Mouse (Mus musculus) forebrain, embryonic 14.5 days (tissue): ENCODE data around the gene Plpp1. TPM values are rescaled to one million over a fixed set of nuclear protein-coding genes. Genes with fewer than 3 reads are reported as not detected.
A peak's percentile ranks its signal among the peaks of the same experiment; 100 is the strongest.

ENCODE experiments used
- ATAC-seq: fragments of 200-750 bp; cut with Nextera tagmentation; 2 replicates; pipeline ENCODE4 v1.8.0; 2017; ENCODE audit warnings: mild to moderate bottlenecking, moderate library complexity
- DNase-seq: peaks from one replicate; pipeline ENCODE4 v3.0.0-alpha.2; 2015; ENCODE audit warnings: low spot score
- H3K27ac ChIP-seq: fragments of 300-500 bp; sonication (generic); 2 replicates; pipeline ENCODE4 v1.5.1; 2014; ENCODE audit warnings: low read depth, mild to moderate bottlenecking, control low read depth, low read length, moderate library complexity
- H3K27me3 ChIP-seq: fragments of 300-500 bp; sonication (generic); replicated peaks from 2 replicates; pipeline ENCODE4 v1.6.1; 2014; ENCODE audit warnings: low read length, control low read depth, mixed read lengths; ENCODE audit not compliant: control insufficient read depth, insufficient read depth
- H3K36me3 ChIP-seq: fragments of 300-500 bp; sonication (generic); 2 replicates; pipeline ENCODE4 v1.6.1; 2014; ENCODE audit warnings: low read length, control low read depth; ENCODE audit not compliant: control insufficient read depth, insufficient read depth
- H3K4me1 ChIP-seq: fragments of 300-500 bp; sonication (generic); 2 replicates; pipeline ENCODE4 v1.6.1; 2014; ENCODE audit warnings: antibody characterized with exemption, low read length, control low read depth; ENCODE audit not compliant: control insufficient read depth, insufficient read depth
- H3K4me2 ChIP-seq: fragments of 300-500 bp; sonication (generic); 2 replicates; pipeline ENCODE4 v1.6.1; 2014; ENCODE audit warnings: mild to moderate bottlenecking, control low read depth, low read length
- H3K4me3 ChIP-seq: fragments of 300-500 bp; sonication (generic); 2 replicates; pipeline ENCODE4 v1.5.1; 2014; ENCODE audit warnings: low read depth, low read length, control low read depth
- H3K9ac ChIP-seq: fragments of 300-500 bp; sonication (generic); 2 replicates; pipeline ENCODE4 v1.6.1; 2014; ENCODE audit warnings: mild to moderate bottlenecking, low read length, control low read depth, moderate library complexity
- H3K9me3 ChIP-seq: fragments of 300-500 bp; sonication (generic); replicated peaks from 2 replicates; pipeline ENCODE4 v1.6.1; 2016; ENCODE audit warnings: low read length, control low read depth, mixed read lengths; ENCODE audit not compliant: control insufficient read depth
- WGBS: fragments of 180-500 bp; shearing (Covaris S2); extraction: QIAGEN DNeasy Blood & Tissue Kit; methylation state at CpG from one replicate; pipeline ENCODE4 v1.1.7; 2014; 5-methylcytosine and 5-hydroxymethylcytosine counted together
- polyA plus RNA-seq: library from polyadenylated mRNA; unstranded; fragments of >200 nt; fragmentation: Nextera tagmentation; extraction: Ambion mirVana; gene quantifications from 2 replicates; pipeline ENCODE4 v1.2.1, GENCODE M21; 2014

Plpp1 gene
- polyA plus RNA-seq, 1 experiment from 2014 or later, result 39.5 TPM

- no peaks in the 10 kb centered on the region for H3K4me1 ChIP-seq
- WGBS, result 83% methylated on average over 3 of the region's 3 CpGs
- H3K36me3 ChIP-seq, result no peaks in the 10 kb centered on the region
- no peak overlapping the region for H3K4me2 ChIP-seq
- no peak for ATAC-seq
- H3K27me3 ChIP-seq, result no peaks in the 10 kb centered on the region
- no peak overlapping the region for H3K4me3 ChIP-seq
- DNase-seq, result no peak
- no peak overlapping the region for H3K9ac ChIP-seq
- no peaks in the 10 kb centered on the region for H3K9me3 ChIP-seq
- H3K27ac ChIP-seq, result no peak overlapping the region
Observed at GRCm38 (mm10) chr13:112818125-112818524, 17.5 kb downstream of the Plpp1 start.

- 78% methylated on average over 3 of the region's 3 CpGs for WGBS
- H3K27ac ChIP-seq, result no peak overlapping the region
- H3K4me3 ChIP-seq, result no peak overlapping the region
- H3K9ac ChIP-seq, result no peak overlapping the region
- no peaks in the 10 kb centered on the region for H3K4me1 ChIP-seq
- H3K4me2 ChIP-seq, result no peak overlapping the region
- no peak for DNase-seq
- no peaks in the 10 kb centered on the region for H3K27me3 ChIP-seq
- H3K36me3 ChIP-seq, result no peaks in the 10 kb centered on the region
- ATAC-seq, result no peak
- no peaks in the 10 kb centered on the region for H3K9me3 ChIP-seq
Observed at GRCm38 (mm10) chr13:112822413-112822812, 21.8 kb downstream of the Plpp1 start.

DNA sequence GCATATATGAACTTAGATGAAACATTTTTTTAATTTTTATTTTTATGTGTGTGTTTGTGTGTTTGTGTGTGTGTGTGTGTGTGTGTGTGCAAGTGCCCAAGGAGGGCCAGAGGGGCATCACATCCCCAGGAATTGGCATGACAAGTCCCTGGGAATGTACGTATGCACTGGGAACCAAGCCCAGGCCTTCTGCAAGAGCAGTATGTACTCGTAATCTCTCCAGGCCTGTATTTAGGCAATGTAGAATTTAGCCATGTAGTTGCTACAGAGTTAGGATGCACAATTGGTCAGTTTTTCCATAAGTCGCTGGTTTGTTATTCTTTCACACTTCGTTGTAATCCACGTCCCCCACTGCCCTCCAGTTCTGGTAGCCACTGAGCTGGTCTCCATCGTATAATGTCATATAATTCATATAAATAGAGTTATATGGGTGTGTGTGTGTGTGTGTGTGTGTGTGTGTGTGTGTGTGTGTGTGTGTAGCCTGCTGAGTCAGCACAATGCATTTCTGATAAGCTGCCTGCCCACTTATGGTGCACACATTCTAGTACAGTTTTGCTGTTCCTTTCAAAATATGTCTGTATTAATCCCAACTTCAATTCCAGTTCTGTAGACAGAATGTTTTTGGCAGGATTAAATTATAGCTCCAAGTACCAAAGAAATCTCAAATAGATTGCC is 22.8 kb downstream of the Plpp1 start:
- Histone ChIP-seq H3K4me3 (no peak overlapping the region), H3K4me2 (no peak overlapping the region), H3K9ac (no peak overlapping the region), H3K36me3 (no peaks in the 10 kb centered on the region), H3K27me3 (no peaks in the 10 kb centered on the region), H3K9me3 (no peaks in the 10 kb centered on the region), H3K4me1 (no peaks in the 10 kb centered on the region), H3K27ac (no peak overlapping the region)
- DNase-seq (no peak), ATAC-seq (no peak)
- 88% methylated on average over 6 of the region's 6 CpGs for WGBS

DNA sequence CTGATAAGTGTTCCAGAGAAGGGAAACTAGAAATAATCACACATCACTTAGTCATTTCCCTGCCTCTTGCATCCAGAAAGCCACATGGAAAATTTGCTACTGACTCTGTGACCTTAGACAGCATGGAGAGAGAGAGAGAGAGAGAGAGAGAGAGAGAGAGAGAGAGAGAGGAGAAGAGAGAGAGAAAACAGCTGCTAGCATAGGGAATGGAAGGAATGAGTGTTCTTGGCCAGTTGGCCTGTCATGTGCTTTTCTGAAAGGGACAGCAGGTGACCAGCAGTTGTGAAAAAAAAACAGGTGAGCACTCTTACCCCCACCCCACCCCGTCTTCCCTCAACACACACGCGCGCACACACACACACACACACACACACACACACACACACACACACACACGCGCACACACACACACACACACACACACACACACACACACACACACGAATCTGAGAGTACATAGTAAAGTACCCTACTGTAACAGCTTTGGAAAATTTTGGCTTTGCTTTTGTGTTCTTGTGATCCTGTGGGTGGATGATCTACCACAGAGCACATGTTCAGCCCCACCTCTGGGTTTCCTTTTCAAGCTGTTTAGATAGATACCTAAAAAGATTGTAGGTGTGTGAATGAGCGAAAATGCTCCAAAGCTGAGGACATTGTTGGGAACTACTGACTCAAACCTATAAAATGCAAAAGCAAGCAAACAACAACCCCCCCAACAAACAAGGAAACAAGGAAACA is 23.5 kb downstream of the Plpp1 start:
- DNase-seq, result no peak

DNA sequence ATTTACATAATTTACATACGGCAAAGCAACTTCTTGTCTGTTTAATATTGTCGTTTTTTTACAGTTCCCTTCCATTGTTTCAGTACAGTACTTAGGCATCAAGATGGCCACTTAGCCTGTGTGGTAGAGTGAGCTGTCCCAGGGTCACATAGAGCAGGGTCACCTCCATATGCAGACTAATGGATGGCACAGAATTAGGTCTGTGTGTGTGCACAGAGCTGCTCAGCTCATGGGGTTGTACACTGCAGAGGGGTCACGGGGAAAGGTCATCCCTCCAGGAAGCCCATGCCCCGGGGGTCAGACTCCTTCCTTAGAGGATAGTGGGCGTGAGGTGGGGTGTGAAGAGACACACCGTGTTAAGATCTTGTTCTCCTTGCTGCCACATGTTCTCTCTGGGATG is 24.9 kb downstream of the Plpp1 start:
- Histone ChIP-seq H3K27ac (no peak overlapping the region), H3K4me1 (no peaks in the 10 kb centered on the region), H3K36me3 (no peaks in the 10 kb centered on the region), H3K9me3 (no peaks in the 10 kb centered on the region), H3K4me2 (no peak overlapping the region), H3K9ac (no peak overlapping the region), H3K4me3 (no peak overlapping the region), H3K27me3 (no peaks in the 10 kb centered on the region)
- no peak for ATAC-seq
- no peak for DNase-seq
- 78% methylated on average over 6 of the region's 6 CpGs for WGBS

More for the DNA sequence above, 23.5 kb downstream of the Plpp1 start:
- no peaks in the 10 kb centered on the region for H3K27me3 ChIP-seq
- ATAC-seq, result no peak
- 69% methylated on average over 8 of the region's 8 CpGs for WGBS
- no peaks in the 10 kb centered on the region for H3K4me1 ChIP-seq
- H3K9me3 ChIP-seq, result no peaks in the 10 kb centered on the region
- no peak overlapping the region for H3K27ac ChIP-seq
- no peak overlapping the region for H3K4me3 ChIP-seq
- no peaks in the 10 kb centered on the region for H3K36me3 ChIP-seq
- no peak overlapping the region for H3K9ac ChIP-seq
- no peak overlapping the region for H3K4me2 ChIP-seq

DNA sequence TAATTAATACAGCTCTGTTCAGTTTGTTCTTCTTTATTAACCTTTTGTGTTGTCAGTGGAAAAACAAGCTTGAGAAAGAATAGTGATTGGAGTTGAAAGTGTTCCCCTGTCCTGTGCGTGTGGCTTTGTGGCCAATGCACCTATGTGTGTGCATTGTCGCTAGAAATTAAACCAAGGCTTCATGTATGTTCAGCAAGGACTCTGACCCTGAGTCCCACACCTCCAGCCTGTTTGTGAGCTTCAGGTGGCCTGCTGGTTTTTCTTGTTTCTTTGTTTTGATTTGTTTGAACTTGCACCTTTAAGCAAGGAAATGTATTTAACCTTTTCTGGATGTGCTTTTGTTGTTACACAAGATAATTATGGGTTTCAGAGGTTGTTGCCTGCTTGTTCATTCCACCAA is 29.0 kb downstream of the Plpp1 start:
- Histone ChIP-seq H3K27ac (no peak overlapping the region), H3K27me3 (no peaks in the 10 kb centered on the region), H3K36me3 (no peaks in the 10 kb centered on the region), H3K4me3 (no peak overlapping the region), H3K4me1 (0 out of 2 replicates have a peak, but pooled peaks cover 4% of the 10 kb centered on the region), H3K9ac (no peak overlapping the region), H3K4me2 (no peak overlapping the region), H3K9me3 (no peaks in the 10 kb centered on the region)
- no peak for ATAC-seq
- no peak for DNase-seq
- 90% methylated on average over 2 of the region's 2 CpGs for WGBS

- Histone ChIP-seq H3K9ac (no peak overlapping the region), H3K4me2 (no peak overlapping the region), H3K27ac (no peak overlapping the region), H3K4me3 (no peak overlapping the region), H3K9me3 (no peaks in the 10 kb centered on the region), H3K36me3 (no peaks in the 10 kb centered on the region), H3K4me1 (0 out of 2 replicates have a peak, but pooled peaks cover 4% of the 10 kb centered on the region), H3K27me3 (no peaks in the 10 kb centered on the region)
- DNase-seq (no peak), ATAC-seq (no peak)
- WGBS, result 56% methylated on average over 2 of the region's 2 CpGs
Observed at GRCm38 (mm10) chr13:112832589-112832988, 32.0 kb downstream of the Plpp1 start.

DNA sequence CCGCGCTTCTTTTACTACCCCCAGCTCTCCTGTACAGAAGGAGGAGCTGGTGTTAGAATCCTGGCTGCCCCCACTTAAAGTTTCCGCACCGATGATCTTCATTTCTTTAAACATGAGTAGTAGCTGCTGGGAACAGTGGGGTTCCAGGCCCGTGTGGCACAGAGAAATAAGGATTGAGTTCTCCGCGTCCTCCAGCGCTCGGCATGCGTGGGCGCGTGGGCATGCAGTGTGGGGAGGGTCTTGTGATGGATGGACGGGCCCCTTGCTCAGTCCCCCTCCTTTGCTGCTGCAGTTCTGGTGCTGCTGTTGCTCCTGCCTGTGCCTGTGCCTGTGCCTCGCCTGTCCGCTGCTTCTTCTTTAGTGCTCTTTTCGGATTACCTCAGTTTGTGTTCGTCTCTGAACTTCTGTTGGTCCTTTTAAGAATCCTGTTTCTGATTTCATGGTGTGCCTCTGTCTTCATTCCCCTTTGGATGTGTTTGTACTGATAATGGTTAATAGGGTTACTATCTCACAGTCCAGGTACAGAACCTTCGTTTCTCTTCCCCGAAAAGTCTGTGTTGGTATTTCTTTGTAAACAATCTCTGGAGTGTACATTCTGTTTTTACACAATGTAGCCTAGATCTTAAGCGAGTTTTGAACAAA is 32.8 kb downstream of the Plpp1 start:
- peak; percentile 46 for ATAC-seq
- no peak overlapping the region for H3K27ac ChIP-seq
- H3K4me3 ChIP-seq, result no peak overlapping the region
- 0 out of 2 replicates have a peak overlapping the region, but pooled peaks have one; percentile 22 for H3K9ac ChIP-seq
- no peaks in the 10 kb centered on the region for H3K27me3 ChIP-seq
- no peak for DNase-seq
- 0 out of 2 replicates have a peak, but pooled peaks cover 4% of the 10 kb centered on the region for H3K4me1 ChIP-seq
- 41% methylated on average over 20 of the region's 20 CpGs for WGBS
- H3K4me2 ChIP-seq, result no peak overlapping the region
- no peaks in the 10 kb centered on the region for H3K36me3 ChIP-seq
- no peaks in the 10 kb centered on the region for H3K9me3 ChIP-seq

- ATAC-seq (peak; percentile 75), DNase-seq (peak; percentile 61)
- H3K27ac ChIP-seq, result no peak overlapping the region
- H3K4me3 ChIP-seq, result no peak overlapping the region
- WGBS, result 52% methylated on average over 3 of the region's 3 CpGs
- no peak overlapping the region for H3K4me2 ChIP-seq
- H3K27me3 ChIP-seq, result no peaks in the 10 kb centered on the region
- H3K4me1 ChIP-seq, result 0 out of 2 replicates have a peak, but pooled peaks cover 4% of the 10 kb centered on the region
- H3K36me3 ChIP-seq, result no peaks in the 10 kb centered on the region
- no peak overlapping the region for H3K9ac ChIP-seq
- no peaks in the 10 kb centered on the region for H3K9me3 ChIP-seq
Observed at GRCm38 (mm10) chr13:112833895-112834263, 33.3 kb downstream of the Plpp1 start.
